Mouse (Mus musculus) testis, adult 2 months (tissue): ENCODE results near the gene Ablim2.

Experiments used
- CTCF ChIP-seq: fragments of 200-500 bp; IDR thresholded peaks from 2 replicates; pipeline ENCODE4 v1.5.1; 2012; ENCODE audit warnings: low read depth, mild to moderate bottlenecking, inconsistent platforms, low read length, moderate library complexity; ENCODE audit not compliant: control insufficient read depth, insufficient read depth, insufficient replicate concordance
- POLR2A ChIP-seq: fragments of 200-500 bp; IDR thresholded peaks from 2 replicates; pipeline ENCODE4 v1.6.1; 2012; ENCODE audit warnings: low read depth, mild to moderate bottlenecking, inconsistent platforms, low read length, moderate library complexity; ENCODE audit not compliant: control insufficient read depth

- TF ChIP-seq CTCF (no peak), POLR2A (no peak)
Measured at GRCm38 (mm10) chr5:35882391-35882790, 124.7 kb downstream of the Ablim2 start.
